Mouse (Mus musculus) lung, adult 2 months (tissue): ENCODE measurements around the gene Rbm34. TPM values are rescaled to one million over a fixed set of nuclear protein-coding genes. Genes with fewer than 3 reads are reported as not detected.

Experiments
- DNase-seq: peaks from one replicate; pipeline ENCODE4 v3.0.0; 2022
- H3K4me1 ChIP-seq: fragments of 200-500 bp; 2 replicates; pipeline ENCODE4 v1.6.1; 2011; ENCODE audit warnings: low read length; ENCODE audit not compliant: control insufficient read depth, insufficient read depth
- H3K4me3 ChIP-seq: fragments of 200-500 bp; replicated peaks from 2 replicates; pipeline ENCODE3; 2011; ENCODE audit warnings: low read depth, mild to moderate bottlenecking, control low read depth, low read length; ENCODE audit errors: extremely low read depth
- CTCF ChIP-seq: fragments of 200-500 bp; IDR thresholded peaks from 2 replicates; pipeline ENCODE4 v1.5.1; 2011; ENCODE audit warnings: mild to moderate bottlenecking, low read length, control low read depth; ENCODE audit not compliant: insufficient read depth
- POLR2A ChIP-seq: fragments of 200-500 bp; IDR thresholded peaks from 2 replicates; pipeline ENCODE4 v1.6.1; 2011; ENCODE audit warnings: low read depth, mild to moderate bottlenecking, control low read depth, low read length, borderline replicate concordance; ENCODE audit errors: extremely low read depth
- WGBS: fragments of 180-500 bp; shearing (Covaris S2); methylation state at CpG from one replicate; pipeline ENCODE4 v1.1.7; 2018; 5-methylcytosine and 5-hydroxymethylcytosine counted together
- polyA plus RNA-seq: library from polyadenylated mRNA; depleted of rRNA; stranded (reverse); fragments of >200 nt; gene quantifications from 2 replicates; pipeline ENCODE4 v1.2.3, GENCODE M21; 2012

Rbm34 gene
- polyA plus RNA-seq, 1 experiment, result 2.4 TPM

DNA sequence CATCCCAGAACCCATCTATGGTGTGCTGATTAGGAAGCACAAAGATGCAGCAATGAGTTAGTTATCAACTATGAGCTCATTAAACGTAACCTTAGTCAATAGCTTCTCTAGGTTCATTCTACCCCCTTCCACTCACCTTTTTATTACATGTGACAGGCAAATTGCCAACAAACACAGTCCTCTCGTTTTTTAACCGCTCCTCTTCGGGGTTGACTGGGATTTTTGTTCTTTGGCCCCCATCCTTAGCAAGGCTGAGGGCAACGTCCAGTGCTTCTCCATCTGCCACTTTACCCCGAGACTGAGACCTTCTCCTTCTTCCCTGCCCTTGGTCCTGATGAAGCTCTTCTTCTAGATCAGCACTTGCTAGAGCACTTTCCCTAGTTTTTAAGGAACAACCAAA is 5.6 kb downstream of the Rbm34 start:
- H3K4me3 ChIP-seq, result no peak overlapping the region
- no peak for TF ChIP-seq POLR2A
- TF ChIP-seq CTCF, result no peak
- H3K4me1 ChIP-seq, result peaks cover 2% of the 10 kb centered on the region; the same call in 1 of the 2 replicates
- DNase-seq, result no peak
- WGBS, result 80% methylated on average over 6 of the region's 6 CpGs

DNA sequence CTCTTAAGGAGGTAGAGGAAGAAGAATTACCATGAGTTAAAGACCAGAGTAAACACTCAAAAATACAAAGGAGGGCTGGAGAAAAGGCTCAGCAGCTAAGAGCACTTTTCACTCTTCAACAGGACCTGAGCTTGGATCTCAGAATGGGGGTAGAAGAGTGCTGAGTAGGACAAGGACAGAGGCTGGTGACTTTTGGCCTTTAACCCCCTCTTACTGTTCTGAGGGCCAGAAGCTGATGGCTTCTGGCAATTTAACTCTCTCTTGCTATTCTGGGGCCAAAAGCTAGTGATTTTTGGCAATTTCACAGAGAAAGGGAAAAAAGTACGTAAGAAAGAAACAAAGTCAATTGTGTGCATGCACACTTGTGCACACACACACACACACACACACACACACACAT is 8.0 kb downstream of the Rbm34 start:
- WGBS, result 81% methylated on average over 1 of the region's 1 CpGs
- no peak overlapping the region for H3K4me3 ChIP-seq
- no peak for TF ChIP-seq CTCF
- no peak for TF ChIP-seq POLR2A
- H3K4me1 ChIP-seq, result no peaks in the 10 kb centered on the region
- DNase-seq, result no peak

DNA sequence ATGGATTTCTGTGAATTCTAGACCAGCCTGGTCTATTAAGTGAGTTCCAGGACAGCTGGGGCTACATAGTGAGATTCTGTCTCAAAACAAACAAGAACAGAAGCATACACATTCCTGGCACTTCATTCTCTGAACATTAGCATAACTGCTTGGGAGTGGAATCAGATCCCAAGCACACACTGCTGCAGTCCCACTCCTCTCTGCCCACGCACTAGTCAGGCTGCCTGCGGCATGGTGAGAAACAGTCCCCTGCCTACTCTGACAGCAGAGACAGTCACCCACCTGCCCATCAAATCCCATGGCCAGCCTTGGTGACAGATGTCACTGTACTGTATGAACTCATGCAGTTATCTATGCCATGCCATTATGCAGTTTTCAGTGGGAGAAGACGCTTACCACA is 9.4 kb downstream of the Rbm34 start:
- H3K4me3 ChIP-seq, result no peak overlapping the region
- 85% methylated on average over 3 of the region's 3 CpGs for WGBS
- no peak for DNase-seq
- no peaks in the 10 kb centered on the region for H3K4me1 ChIP-seq
- TF ChIP-seq CTCF (no peak), POLR2A (no peak)

DNA sequence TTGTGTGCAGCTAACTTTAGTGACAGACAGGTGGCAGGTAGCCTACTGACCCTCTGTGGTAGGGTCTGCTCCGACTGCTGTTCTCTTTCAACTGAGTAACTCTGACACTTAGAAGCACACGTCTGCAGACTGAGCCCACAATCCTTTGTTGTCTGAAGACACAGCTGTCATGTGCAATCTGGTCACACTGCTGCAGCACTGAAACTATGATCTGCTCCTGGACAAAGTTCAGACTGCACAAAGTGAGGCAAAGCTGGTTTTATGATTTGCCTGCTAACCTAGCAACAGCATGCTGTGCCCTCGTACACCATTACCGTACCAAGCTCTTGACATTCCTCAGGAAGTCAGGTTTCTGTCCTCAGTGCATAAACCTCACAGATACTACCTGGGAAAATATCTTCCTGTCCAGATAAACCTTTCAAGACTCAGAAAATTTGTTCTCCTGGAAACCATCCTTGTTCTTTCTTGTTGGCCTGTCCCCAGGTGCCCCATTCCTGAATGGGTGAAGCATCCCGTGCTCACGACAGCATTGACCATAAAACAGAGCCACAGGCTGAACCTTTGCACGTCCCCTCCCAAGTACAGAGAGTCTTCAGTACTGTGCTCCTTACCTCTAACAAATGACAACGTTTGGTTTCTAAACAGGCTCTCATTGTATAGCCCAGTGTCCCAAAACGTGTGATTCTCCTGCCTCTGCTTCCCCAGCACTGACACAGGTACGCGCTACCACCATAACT is 18.8 kb downstream of the Rbm34 start:
- Histone ChIP-seq H3K4me1 (no peaks in the 10 kb centered on the region), H3K4me3 (no peak overlapping the region)
- no peak for DNase-seq
- WGBS, result 86% methylated on average over 11 of the region's 11 CpGs
- TF ChIP-seq CTCF (no peak), POLR2A (no peak)

DNA sequence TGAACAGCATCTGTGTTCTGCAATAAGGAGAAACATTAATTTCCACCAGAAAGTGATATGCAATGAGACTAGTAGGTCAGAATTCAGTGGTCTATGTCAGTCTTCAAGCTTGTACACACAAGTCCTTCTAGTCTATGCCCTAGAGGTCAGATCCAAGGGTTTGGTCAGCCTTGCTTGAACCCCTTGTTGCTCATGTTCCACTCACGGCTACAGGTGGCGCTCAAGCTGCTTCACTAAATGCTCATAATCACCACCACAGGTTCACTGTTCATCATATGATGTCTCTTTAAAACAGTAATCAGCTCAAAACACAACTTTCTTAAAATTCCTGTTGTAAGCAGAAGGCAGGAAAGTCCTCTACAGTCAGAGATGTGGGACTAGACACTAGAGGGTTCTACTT is 21.3 kb downstream of the Rbm34 start:
- 74% methylated on average over 2 of the region's 2 CpGs for WGBS
- no peak for DNase-seq
- H3K4me3 ChIP-seq, result no peak overlapping the region
- H3K4me1 ChIP-seq, result peaks cover 4% of the 10 kb centered on the region; the same call in 1 of the 2 replicates
- no peak for TF ChIP-seq CTCF
- TF ChIP-seq POLR2A, result no peak

DNA sequence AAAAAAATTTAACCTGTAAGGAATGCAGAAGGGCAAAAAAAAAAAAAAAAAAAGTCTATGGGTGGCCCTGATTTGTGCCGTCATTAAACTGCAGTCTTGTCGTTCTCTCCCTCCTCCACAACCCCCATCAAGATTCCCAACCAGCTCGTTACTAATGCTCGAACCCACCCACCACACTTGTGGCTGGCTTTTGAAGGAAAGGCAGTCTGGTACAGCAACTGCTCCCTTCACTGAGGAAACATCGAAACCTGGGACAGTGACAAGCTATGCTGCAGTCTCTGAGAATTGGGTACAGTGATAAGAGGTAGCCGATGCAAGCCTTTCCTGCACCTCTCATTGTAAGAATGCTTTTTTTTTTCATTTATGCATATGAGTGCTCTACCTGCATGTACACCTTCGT is 24.4 kb downstream of the Rbm34 start:
- TF ChIP-seq POLR2A (no peak), CTCF (no peak)
- no peak for DNase-seq
- Histone ChIP-seq H3K4me1 (peaks cover 7% of the 10 kb centered on the region; the same call in 1 of the 2 replicates), H3K4me3 (no peak overlapping the region)
- 69% methylated on average over 7 of the region's 7 CpGs for WGBS

DNA sequence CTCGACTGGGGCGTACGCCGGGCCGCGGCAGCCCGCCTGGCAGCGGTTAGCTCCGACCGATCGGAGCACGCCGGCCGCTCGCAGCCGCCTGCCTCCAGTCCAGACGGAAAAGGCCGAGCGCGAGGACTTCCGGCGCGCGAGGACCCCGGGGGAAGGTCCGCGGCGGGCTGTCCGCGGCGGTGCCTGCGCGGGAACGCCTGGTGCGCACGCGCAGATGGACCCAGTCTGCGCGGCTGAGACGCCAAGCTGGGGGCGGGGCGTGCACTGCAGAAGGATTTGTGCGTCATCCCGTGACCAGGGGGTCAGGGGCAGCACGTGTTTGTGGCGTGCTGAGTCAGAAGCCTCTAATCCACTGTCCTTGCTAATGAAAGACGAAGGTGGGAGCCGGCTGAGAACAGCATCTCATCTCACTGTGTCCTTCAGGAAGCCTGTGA is 25.1 kb downstream of the Rbm34 start, which contains the start of gene Tomm20:
Tomm20 (minus strand) TSS at position 115 of the 434 bp plus-strand sequence.
- under 1% methylated on average over 46 of the region's 48 CpGs for WGBS
- TF ChIP-seq POLR2A (0 out of 2 replicates have a peak, but pooled peaks have one; percentile 5), CTCF (no peak)
- H3K4me3 ChIP-seq, result peak within 1 kb of the TSS; percentile 79
- H3K4me1 ChIP-seq, result peaks cover 7% of the 10 kb centered on the region; the same call in 1 of the 2 replicates
- DNase-seq, result peak; percentile 93

DNA sequence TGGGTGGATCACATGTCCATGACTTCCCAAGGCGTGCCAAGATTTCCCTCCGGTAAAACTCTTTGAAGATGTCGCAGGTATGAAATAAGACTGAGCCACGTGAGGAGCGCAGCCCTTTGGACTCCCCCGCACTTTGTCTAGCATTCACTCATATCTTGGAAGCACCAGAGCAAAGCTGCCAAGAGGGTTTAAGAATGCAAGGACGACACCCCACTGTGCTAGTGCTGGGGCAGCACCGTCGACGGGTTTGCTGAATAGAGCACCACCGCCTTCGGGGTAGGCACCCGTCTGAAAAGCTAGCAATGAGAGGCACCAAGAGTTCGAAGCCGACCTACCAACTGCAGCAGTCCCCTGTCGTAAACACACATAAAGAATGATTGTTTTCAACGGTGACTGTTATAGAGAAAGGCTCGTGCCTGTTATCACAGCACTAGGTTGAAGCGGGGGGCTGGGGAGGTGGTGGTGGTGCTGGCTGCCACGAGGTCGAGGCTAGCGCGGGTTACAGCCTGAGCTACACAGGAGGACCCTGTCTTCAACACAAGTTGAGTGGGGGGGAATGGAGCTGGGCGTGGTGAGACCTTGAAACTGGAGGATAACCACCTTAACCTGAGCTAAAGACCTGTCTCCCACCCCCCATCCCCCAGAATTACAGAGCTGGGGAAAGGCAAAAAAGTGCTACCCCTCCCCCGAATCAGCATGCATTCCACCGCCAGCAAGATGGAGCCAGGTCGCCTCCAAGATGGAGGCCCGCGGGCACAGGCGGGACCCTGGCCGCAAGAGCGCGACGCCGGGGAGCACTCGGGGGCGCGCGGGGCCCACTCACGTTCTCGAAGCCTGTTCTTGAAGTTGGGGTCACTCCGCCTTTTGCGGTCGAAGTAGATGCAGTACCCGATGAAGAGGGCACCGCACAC is 25.8 kb downstream of the Rbm34 start:
- WGBS, result under 1% methylated on average over 46 of the region's 46 CpGs
- no peak for DNase-seq
- TF ChIP-seq POLR2A (no peak), CTCF (no peak)
- Histone ChIP-seq H3K4me3 (peak overlapping the region; percentile 79), H3K4me1 (peaks cover 7% of the 10 kb centered on the region; the same call in 1 of the 2 replicates)

DNA sequence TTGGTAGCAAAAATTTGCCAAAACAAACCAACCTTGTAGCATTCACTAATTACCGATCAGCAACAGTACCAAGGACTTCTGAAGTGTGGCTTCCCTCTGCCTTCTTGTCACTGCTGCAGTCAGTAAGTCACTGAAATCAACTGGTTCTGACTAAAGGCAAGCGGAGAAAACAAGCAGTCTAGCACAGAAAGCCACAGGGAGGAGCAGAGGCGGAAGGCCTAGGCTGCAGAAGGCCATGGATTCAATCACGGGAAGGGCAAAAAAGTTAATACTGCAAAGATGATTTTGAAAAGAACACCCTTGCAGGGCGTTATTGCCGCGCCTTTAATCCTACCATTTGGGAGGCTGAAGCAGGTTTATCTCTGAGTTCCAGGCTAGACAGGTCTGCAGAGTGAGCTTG is 27.3 kb downstream of the Rbm34 start:
- 82% methylated on average over 7 of the region's 7 CpGs for WGBS
- TF ChIP-seq POLR2A, result no peak
- TF ChIP-seq CTCF, result no peak
- no peak for DNase-seq
- peaks cover 7% of the 10 kb centered on the region; the same call in 1 of the 2 replicates for H3K4me1 ChIP-seq
- H3K4me3 ChIP-seq, result no peak overlapping the region
